Mouse (Mus musculus): Measurements from ENCODE around the gene Notch3.
"Not testable (repeated sequence)": the region's sequence is repeated elsewhere in the genome, so short reads cannot be mapped to it uniquely, and the experiment has no call there.

- not testable (repeated sequence) for TF ChIP-seq CTCF (IDR thresholded peaks at IDR 0.05; ENCODE audit: low read depth, low read length); POLR2A (IDR thresholded peaks at IDR 0.05; ENCODE audit: borderline replicate concordance, low read depth, low read length)
Measured at GRCm38 (mm10) chr17:32091364-32092240, 75.0 kb downstream of the Notch3 start.

Measured in bone marrow macrophage, adult 2 months (primary cell).